Mouse (Mus musculus) spleen, postnatal 36 days (tissue): ENCODE measurements around the gene Gm13305.
"Not testable (repeated sequence)": the region's sequence is repeated elsewhere in the genome, so short reads cannot be mapped to it uniquely, and the experiment has no call there.

ENCODE experiments used
- DNase-seq, 2 experiments: peaks; one replicate each; pipeline ENCODE4 v3.0.0; 2022; ENCODE audit warnings: low spot score in 2 of 2, mixed read lengths in 1 of 2

The Gm13305 gene

GRCm38 (mm10) chr4:42168503-42168902 lies at the start of gene Gm13305:
Gene Gm13305, minus strand, starts transcription at chr4:42168603.
- not testable (repeated sequence) for DNase-seq

GRCm38 (mm10) chr4:42184980-42185372 lies 16.6 kb upstream of the Gm13305 start:
- DNase-seq: not testable (repeated sequence)

DNA sequence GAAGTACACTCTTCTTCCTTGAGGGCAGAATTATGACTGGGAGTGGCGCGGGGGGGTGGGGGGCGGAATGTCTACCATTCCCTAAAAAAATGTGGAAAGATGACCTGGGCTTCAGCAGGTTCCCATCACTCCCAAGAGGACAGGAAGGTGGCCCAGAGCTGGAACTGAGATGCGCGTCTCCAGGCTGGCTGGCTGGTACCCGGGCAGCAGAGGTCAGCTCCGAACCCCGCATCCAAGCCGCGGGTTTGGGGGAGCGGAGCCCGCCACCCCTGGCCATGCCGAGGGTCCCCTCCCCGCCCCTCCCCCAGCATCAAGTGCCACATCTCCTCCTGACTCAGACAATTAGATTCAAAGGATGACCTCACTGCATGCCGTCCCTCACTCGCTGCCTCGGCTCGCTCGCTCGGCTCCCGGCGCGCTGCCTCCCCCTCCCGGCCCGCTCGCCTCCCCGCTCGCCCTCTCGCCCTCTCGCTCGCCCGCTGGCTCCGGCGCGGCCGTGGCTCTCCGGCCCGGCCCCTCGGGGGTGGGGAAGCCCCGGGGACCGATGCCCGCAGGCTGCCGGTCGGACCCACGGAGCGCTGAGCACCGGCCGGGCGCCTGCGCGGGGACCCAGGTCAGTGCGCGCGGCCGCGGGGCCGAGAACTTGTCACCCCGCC lies 16.0 kb upstream of the Gm13305 start:
- not testable (repeated sequence) for DNase-seq

DNA sequence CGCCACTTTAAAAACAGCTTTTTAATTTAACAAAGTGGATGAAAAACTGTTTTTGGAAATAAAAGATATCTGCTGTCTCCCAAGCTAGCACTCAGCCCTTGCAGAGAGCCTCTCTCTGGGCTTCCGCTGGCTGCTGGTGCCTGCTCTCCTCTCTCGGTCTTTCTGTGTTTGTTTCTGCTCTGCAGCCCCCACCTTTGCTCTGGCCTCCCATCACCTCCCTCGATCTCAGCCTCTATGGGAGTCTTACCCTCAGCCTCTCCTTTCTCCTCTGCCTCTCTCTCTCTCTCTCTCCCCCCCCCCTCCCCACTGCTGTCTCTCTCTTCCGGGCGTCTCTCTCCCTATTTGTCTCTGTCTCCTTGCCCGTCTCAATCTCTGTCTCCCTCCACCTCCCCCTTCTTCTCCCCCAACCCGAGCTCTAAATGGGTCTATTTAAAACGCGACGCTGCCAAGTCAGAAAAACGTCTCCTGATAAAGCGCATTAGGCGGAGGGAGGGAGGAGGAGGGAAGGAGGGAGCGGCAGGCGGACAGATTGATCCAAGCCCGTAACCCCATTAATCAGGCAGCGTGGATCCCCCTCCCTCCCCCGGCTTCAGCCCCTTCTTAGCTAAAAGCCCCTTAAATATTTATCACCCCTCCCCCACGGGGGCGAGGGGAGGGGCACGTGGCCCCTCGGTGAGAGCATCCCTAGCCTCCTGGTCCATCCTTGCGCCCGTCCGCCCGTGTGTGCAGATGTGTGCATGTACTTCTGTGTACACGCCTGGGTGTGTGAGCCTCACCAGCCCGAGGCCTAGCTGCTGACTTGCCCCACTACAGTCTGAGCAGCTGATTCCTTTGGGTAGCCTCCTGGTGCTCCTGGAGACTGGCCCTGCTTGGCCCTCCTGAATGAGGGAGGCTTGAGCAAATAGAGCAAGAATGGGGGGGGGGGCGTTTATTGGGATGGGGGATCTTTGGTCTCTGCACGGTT lies 15.1 kb upstream of the Gm13305 start:
- not testable (repeated sequence) for DNase-seq

DNA sequence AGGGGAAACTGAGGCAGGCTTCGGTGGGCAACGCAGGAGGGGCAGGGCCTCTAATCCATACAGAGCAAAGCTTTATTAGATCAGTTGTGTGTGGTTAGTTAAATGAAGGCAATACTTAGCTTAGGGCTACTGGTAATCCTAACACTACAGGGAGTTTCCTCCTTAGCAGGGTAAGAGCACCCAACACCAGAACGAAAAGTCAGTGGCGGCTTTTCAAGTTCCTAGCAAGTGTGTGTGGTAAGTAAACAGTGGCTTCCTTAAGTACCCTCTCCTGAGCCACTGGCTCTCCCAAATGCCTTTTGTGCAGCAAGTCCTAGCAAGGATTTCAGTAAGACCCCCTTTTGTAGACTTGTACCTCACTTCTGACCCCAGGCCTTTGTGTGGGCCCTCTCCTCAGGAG lies 9.8 kb upstream of the Gm13305 start:
- not testable (repeated sequence) for DNase-seq

- not testable (repeated sequence) for DNase-seq
These were observed 15.3 kb downstream of the Gm13305 start, which contains the start of gene Gm13306 for GRCm38 (mm10) chr4:42153136-42153535. Gene Gm13306, plus strand, starts transcription at chr4:42153436.

DNA sequence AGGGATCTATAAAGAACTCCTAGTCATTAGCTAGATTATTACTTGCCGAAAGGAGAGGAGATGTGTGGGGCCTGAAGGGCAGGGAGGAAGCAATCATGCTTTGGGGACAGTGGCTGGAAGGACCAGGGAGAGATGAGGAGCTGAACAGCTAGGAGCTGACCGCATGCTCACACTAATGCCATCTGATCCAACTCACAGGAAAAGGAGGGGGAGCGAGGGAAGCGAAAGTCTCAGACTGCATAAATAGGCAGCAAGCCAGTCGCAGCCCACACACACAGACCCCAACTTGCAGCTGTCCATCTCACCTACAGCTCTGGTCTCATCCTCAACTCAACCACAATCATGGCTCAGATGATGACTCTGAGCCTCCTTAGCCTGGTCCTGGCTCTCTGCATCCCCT lies 53.9 kb downstream of the Gm13305 start, which contains the start of gene Gm13304:
TSS of gene Gm13304 (plus strand) at position 301 of the 400 bp plus-strand sequence.
- not testable (repeated sequence) for DNase-seq
